Mouse (Mus musculus) midbrain, postnatal 0 days (tissue): Measurements from ENCODE around the gene Tmem132b. TPM values are rescaled to one million over a fixed set of nuclear protein-coding genes. Genes with fewer than 3 reads are reported as not detected.
A peak's percentile ranks its signal among the peaks of the same experiment; 100 is the strongest.

ENCODE experiments used
- ATAC-seq: fragments of 200-750 bp; cut with Nextera tagmentation; 2 replicates; pipeline ENCODE4 v1.8.0; 2017; ENCODE audit warnings: moderate number of reproducible peaks, mild to moderate bottlenecking, moderate TSS enrichment, moderate library complexity; ENCODE audit not compliant: low FRiP score
- DNase-seq: peaks from one replicate; pipeline ENCODE4 v3.0.0-alpha.2; 2015; ENCODE audit warnings: low spot score
- H3K27ac ChIP-seq: fragments of 300-500 bp; sonication (generic); 2 replicates; pipeline ENCODE4 v1.5.1; 2014; ENCODE audit warnings: low read depth, mild to moderate bottlenecking, low read length, mixed read lengths
- H3K27me3 ChIP-seq: fragments of 300-500 bp; sonication (generic); 2 replicates; pipeline ENCODE4 v1.6.1; 2014; ENCODE audit warnings: low read length, control low read depth, mixed read lengths; ENCODE audit not compliant: insufficient read depth
- H3K36me3 ChIP-seq: fragments of 300-500 bp; sonication (generic); 2 replicates; pipeline ENCODE4 v1.6.1; 2014; ENCODE audit warnings: low read length, control low read depth, mixed read lengths; ENCODE audit not compliant: insufficient read depth
- H3K4me1 ChIP-seq: fragments of 300-500 bp; sonication (generic); 2 replicates; pipeline ENCODE4 v1.6.1; 2014; ENCODE audit warnings: mild to moderate bottlenecking, control low read depth, antibody characterized with exemption, low read length, mixed read lengths; ENCODE audit not compliant: insufficient read depth
- H3K4me2 ChIP-seq: fragments of 300-500 bp; sonication (generic); 2 replicates; pipeline ENCODE4 v1.6.1; 2014; ENCODE audit warnings: low read depth, mild to moderate bottlenecking, low read length, mixed read lengths; ENCODE audit not compliant: poor library complexity, severe bottlenecking
- H3K4me3 ChIP-seq: fragments of 300-500 bp; sonication (generic); 2 replicates; pipeline ENCODE4 v1.5.1; 2014; ENCODE audit warnings: low read depth, mild to moderate bottlenecking, low read length, moderate library complexity
- H3K9ac ChIP-seq: fragments of 300-500 bp; sonication (generic); replicated peaks from 2 replicates; pipeline ENCODE4 v1.6.1; 2014; ENCODE audit warnings: mild to moderate bottlenecking, low read length, moderate library complexity, mixed read lengths; ENCODE audit not compliant: poor library complexity, severe bottlenecking
- H3K9me3 ChIP-seq: fragments of 300-500 bp; sonication (generic); 2 replicates; pipeline ENCODE4 v1.6.1; 2016; ENCODE audit warnings: low read length, control low read depth
- CTCF ChIP-seq: IDR thresholded peaks from 2 replicates; pipeline ENCODE4 v1.5.1; 2016; ENCODE audit warnings: antibody characterized with exemption, mild to moderate bottlenecking
- WGBS: fragments of 180-500 bp; shearing (Covaris S2); extraction: QIAGEN DNeasy Blood & Tissue Kit; methylation state at CpG from one replicate; pipeline ENCODE4 v1.1.7; 2014; 5-methylcytosine and 5-hydroxymethylcytosine counted together
- polyA plus RNA-seq: library from polyadenylated mRNA; unstranded; fragments of >200 nt; fragmentation: Nextera tagmentation; extraction: Ambion mirVana; gene quantifications from 2 replicates; pipeline ENCODE4 v1.2.1, GENCODE M21; 2015
- total RNA-seq: library from RNA; depleted of rRNA; stranded (reverse); fragments of >200 nt; gene quantifications from 2 replicates; pipeline ENCODE4 v1.2.3, GENCODE M21; 2014

The Tmem132b gene
- total and polyA plus RNA-seq, 2 experiments from 2014 or later, result 6.4 to 27.8 TPM

GRCm38 (mm10) chr5:125495655-125496054, 35.9 kb upstream of the Tmem132b start:
- Histone ChIP-seq H3K4me3 (no peak overlapping the region), H3K4me2 (no peak overlapping the region), H3K27ac (no peak overlapping the region), H3K4me1 (no peaks in the 10 kb centered on the region), H3K36me3 (peaks cover 36% of the 10 kb centered on the region), H3K9ac (no peak overlapping the region), H3K27me3 (no peaks in the 10 kb centered on the region), H3K9me3 (no peaks in the 10 kb centered on the region)
- ATAC-seq (no peak), DNase-seq (no peak)
- TF ChIP-seq CTCF, result no peak
- WGBS, result 89% methylated on average over 10 of the region's 10 CpGs

DNA sequence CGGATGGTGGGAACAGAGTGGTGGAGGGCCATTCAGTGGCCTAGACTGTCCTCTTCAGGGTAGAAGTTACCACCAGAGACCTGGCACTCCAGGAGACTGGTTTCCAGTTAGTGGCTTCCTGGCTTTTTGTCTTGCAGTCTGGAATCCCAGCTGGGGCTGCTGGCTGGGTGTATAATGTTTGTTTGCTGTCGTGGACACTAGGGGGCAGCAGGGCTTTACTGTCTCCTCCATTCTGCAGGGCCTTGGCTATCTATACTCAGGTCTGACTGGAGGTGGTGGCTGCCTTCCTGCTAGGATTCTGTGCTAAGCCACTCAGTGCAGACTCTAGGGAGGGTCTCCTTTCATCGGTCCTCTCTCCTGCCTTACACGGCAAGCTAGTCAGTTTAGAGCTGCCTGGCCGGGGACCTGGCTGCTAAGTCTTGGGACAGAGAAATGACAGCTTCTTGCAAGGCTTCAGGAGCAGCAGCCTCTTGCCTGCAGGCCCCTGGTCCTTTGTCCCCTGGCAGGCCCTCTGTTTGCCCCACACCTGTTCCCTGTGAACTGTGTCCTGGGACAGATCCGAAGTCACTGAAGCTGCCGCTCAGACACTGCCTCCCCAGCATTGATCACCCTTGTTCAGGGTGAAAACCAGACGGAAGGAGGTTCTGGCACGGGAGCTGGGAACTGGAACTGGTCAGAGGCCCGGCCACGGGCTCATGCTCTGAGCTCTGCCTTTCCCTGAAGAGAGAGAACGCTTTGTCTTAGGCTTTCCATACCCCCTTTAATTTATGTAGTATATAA, 33.6 kb upstream of the Tmem132b start:
- DNase-seq (peak; percentile 78), ATAC-seq (peak; percentile 76)
- peak; percentile 80 for TF ChIP-seq CTCF
- H3K27ac ChIP-seq, result no peak overlapping the region
- no peaks in the 10 kb centered on the region for H3K4me1 ChIP-seq
- H3K4me2 ChIP-seq, result no peak overlapping the region
- no peak overlapping the region for H3K4me3 ChIP-seq
- H3K9me3 ChIP-seq, result no peaks in the 10 kb centered on the region
- 0 out of 2 replicates have a peak overlapping the region, but pooled peaks have one; percentile 20 for H3K9ac ChIP-seq
- WGBS, result 64% methylated on average over 12 of the region's 12 CpGs
- H3K27me3 ChIP-seq, result no peaks in the 10 kb centered on the region
- peaks cover 26% of the 10 kb centered on the region for H3K36me3 ChIP-seq

GRCm38 (mm10) chr5:125501505-125501904, 30.1 kb upstream of the Tmem132b start:
- TF ChIP-seq CTCF, result no peak
- no peak overlapping the region for H3K27ac ChIP-seq
- H3K27me3 ChIP-seq, result no peaks in the 10 kb centered on the region
- no peak overlapping the region for H3K4me3 ChIP-seq
- no peak overlapping the region for H3K9ac ChIP-seq
- H3K4me1 ChIP-seq, result no peaks in the 10 kb centered on the region
- 90% methylated on average over 6 of the region's 6 CpGs for WGBS
- no peak overlapping the region for H3K4me2 ChIP-seq
- DNase-seq, result no peak
- no peak for ATAC-seq
- no peaks in the 10 kb centered on the region for H3K9me3 ChIP-seq
- H3K36me3 ChIP-seq, result peaks cover 33% of the 10 kb centered on the region; the same call in 1 of the 2 replicates

- peaks cover 35% of the 10 kb centered on the region; the same call in 1 of the 2 replicates for H3K36me3 ChIP-seq
- H3K4me3 ChIP-seq, result no peak overlapping the region
- no peak for TF ChIP-seq CTCF
- no peak overlapping the region for H3K9ac ChIP-seq
- H3K27ac ChIP-seq, result no peak overlapping the region
- ATAC-seq (no peak), DNase-seq (no peak)
- H3K4me1 ChIP-seq, result no peaks in the 10 kb centered on the region
- H3K9me3 ChIP-seq, result no peaks in the 10 kb centered on the region
- no peak overlapping the region for H3K4me2 ChIP-seq
- H3K27me3 ChIP-seq, result no peaks in the 10 kb centered on the region
- 40% methylated on average over 3 of the region's 3 CpGs for WGBS
Measured at GRCm38 (mm10) chr5:125502186-125502585, 29.4 kb upstream of the Tmem132b start.

DNA sequence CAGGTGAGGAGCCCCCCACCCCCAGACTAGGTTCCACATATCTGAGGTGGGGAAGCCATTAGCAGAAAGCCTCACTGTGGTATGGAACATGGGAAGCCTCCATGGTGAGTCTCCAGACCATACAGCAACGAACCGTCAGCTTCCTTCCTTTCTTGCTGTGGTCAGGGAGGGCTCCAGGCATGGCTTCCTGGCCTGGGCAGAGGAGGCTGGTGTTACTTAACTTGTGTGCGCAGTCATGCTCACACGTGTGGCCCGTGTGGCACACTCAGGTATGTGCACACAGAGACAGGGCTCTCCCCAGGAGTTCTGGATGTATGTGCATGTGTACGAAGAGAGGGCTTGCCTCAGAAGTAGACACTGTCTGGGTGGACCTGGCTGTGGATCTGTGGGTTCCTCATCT, 27.9 kb upstream of the Tmem132b start:
- WGBS, result 95% methylated on average over 6 of the region's 6 CpGs

DNA sequence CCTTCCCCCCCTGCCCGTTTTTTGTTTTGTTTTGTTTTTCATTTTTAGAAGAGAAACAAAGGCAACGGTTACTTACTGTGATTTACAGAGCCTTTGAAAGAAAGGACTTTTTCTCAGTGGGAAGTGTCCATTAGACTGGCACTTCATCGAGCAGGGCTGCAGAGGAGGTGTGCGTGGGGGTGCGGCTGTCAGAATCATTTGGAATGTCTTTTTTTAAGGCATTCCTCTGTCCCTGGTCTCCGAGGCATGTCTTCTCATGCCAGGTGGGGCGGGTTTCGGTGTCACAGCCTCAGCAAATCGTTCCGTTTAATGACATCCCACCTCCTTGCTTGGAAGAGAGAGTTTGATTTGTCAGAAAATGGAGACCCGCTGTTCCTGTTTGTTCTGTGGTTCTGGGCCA, 26.9 kb upstream of the Tmem132b start:
- no peaks in the 10 kb centered on the region for H3K9me3 ChIP-seq
- ATAC-seq (no peak), DNase-seq (no peak)
- H3K27me3 ChIP-seq, result no peaks in the 10 kb centered on the region
- 69% methylated on average over 11 of the region's 11 CpGs for WGBS
- H3K27ac ChIP-seq, result no peak overlapping the region
- peaks cover 43% of the 10 kb centered on the region for H3K36me3 ChIP-seq
- no peak for TF ChIP-seq CTCF
- H3K9ac ChIP-seq, result no peak overlapping the region
- no peak overlapping the region for H3K4me3 ChIP-seq
- H3K4me1 ChIP-seq, result no peaks in the 10 kb centered on the region
- no peak overlapping the region for H3K4me2 ChIP-seq

More for the DNA sequence above, 27.9 kb upstream of the Tmem132b start:
- Histone ChIP-seq H3K4me2 (no peak overlapping the region), H3K9ac (no peak overlapping the region), H3K27me3 (no peaks in the 10 kb centered on the region), H3K36me3 (peaks cover 38% of the 10 kb centered on the region), H3K27ac (no peak overlapping the region), H3K4me3 (no peak overlapping the region), H3K4me1 (no peaks in the 10 kb centered on the region), H3K9me3 (no peaks in the 10 kb centered on the region)
- no peak for ATAC-seq
- no peak for TF ChIP-seq CTCF
- DNase-seq, result no peak
